Comparison of ENCODE assay signal across 8 mouse cellular contexts in the genomic region with DNA sequence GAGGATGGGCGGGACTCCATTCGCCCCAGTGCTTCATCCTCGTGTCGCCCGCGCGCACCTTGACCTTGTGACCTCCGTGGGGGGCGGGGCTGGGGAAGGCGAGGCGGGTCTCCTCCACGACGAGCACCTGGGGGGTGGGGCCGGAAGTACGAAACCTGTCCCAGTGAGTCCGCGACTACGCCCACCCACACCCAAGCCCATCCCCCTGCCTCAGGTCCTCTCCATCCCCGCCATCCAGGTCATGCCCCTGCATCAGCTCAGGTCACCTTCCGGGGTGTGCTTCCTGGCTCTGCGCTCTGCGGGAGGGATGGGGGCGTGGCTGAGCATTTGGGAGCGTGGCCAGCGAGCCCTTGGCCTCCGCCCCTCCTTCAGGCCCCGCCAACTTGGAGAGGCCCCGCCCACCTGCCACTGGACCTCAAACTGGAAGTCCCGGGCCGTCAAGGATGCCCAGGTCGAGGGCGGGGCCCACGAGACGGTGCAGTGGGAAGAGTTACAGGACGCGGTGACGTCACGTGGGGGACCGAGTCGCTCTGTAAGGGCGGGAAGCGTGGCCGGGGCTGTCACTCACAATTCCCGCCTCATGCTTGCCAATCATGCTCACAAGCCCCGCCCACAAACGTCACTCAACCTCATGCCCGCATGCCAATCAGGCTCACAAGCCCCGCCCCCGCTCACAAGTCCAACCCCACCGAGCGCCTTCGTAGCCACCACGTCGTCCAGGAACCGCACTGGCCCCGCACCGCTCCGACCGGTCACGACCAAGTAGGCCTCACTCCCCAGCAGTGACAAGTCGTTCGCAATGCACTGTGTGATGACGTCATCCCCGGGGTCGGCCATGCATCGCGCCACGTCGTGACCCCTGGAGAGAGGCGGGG. TPM values are rescaled to one million over a fixed set of nuclear protein-coding genes. Genes with fewer than 3 reads are reported as not detected.
DNase-seq lines count a peak whose midpoint lies in the region; ATAC-seq and TF ChIP-seq lines count a peak whose summit lies in the region.

No protein-coding gene starts in this region.

- peak; percentile 85 for DNase-seq in WW6 (ENCODE audit: low read depth, low spot score)
- peak; percentile 90 to 91 for DNase-seq in cerebellum, postnatal 10 days
- peak; percentile 88 to 92 for DNase-seq in layer of hippocampus, postnatal 14 days (ENCODE audit: low spot score in 2 of 2)
- DNase-seq in lung, postnatal 0 days (ENCODE audit: low spot score), result peak; percentile 90
- DNase-seq in retina, embryonic 14.5 days (ENCODE audit: low spot score), result peak; percentile 92
- peak; percentile 37 for DNase-seq in thymus, postnatal 25 days

- TF ChIP-seq EP300 in lung, postnatal 0 days (IDR thresholded peaks at IDR 0.05), result no peak

- peak overlapping the region; percentile 59 for H3K4me2 ChIP-seq in hindbrain, embryonic 12.5 days (replicated peaks)
- peak overlapping the region; percentile 52 for H3K4me2 ChIP-seq in lung, postnatal 0 days (replicated peaks; ENCODE audit: low read depth, low read length)

- H3K4me3 ChIP-seq in hindbrain, embryonic 12.5 days, result peak overlapping the region; percentile 64
- H3K4me3 ChIP-seq in lung, postnatal 0 days (ENCODE audit: low read depth, low read length), result peak overlapping the region; percentile 51

- H3K36me3 ChIP-seq in hindbrain, embryonic 12.5 days, result no peaks in the 10 kb centered on the region
- H3K36me3 ChIP-seq in lung, postnatal 0 days (ENCODE audit: insufficient read depth, low read length), result no peaks in the 10 kb centered on the region

- WGBS in hindbrain, embryonic 12.5 days, result 8% methylated on average over 70 of the region's 70 CpGs
- 7% methylated on average over 63 of the region's 70 CpGs for WGBS in lung, postnatal 0 days

- no peak for TF ChIP-seq CTCF in lung, postnatal 0 days (IDR thresholded peaks at IDR 0.05)

- H3K27ac ChIP-seq in hindbrain, embryonic 12.5 days, result peak overlapping the region; percentile 88
- H3K27ac ChIP-seq in lung, postnatal 0 days (ENCODE audit: low read length), result peak overlapping the region; percentile 81

- peak; percentile 63 for ATAC-seq in frontal cortex, adult (ENCODE audit: low TSS enrichment)
- peak; percentile 61 for ATAC-seq in hindbrain, embryonic 12.5 days (ENCODE audit: low FRiP score)
- ATAC-seq in lung, postnatal 0 days, result peak; percentile 45

- no peak overlapping the region for H3K9ac ChIP-seq in hindbrain, embryonic 12.5 days
- no peak overlapping the region for H3K9ac ChIP-seq in lung, postnatal 0 days (replicated peaks; ENCODE audit: low read depth)

- peaks cover 4% of the 10 kb centered on the region for H3K4me1 ChIP-seq in hindbrain, embryonic 12.5 days
- no peaks in the 10 kb centered on the region for H3K4me1 ChIP-seq in lung, postnatal 0 days (ENCODE audit: insufficient read depth, low read depth, low read length)

- H3K27me3 ChIP-seq in hindbrain, embryonic 12.5 days, result peaks cover 7% of the 10 kb centered on the region
- H3K27me3 ChIP-seq in lung, postnatal 0 days (replicated peaks; ENCODE audit: insufficient read depth, low read length), result no peaks in the 10 kb centered on the region

- H3K9me3 ChIP-seq in hindbrain, embryonic 12.5 days (replicated peaks), result peaks cover 11% of the 10 kb centered on the region; the same call in 1 of the 2 replicates
- peaks cover 6% of the 10 kb centered on the region; the same call in 1 of the 2 replicates for H3K9me3 ChIP-seq in lung, postnatal 0 days (ENCODE audit: low read length)

RNA-seq across cellular contexts. Expression of a gene that starts 2.5 kb away (rescaled TPM):
- 39.4 and 41.6 TPM in 2 replicates for polyA plus RNA-seq in hindbrain, embryonic 12.5 days (2016; fragmentation: Nextera tagmentation; extraction: Ambion mirVana)
- 10 to 100 TPM; 31.6 to 32.0 TPM for total RNA-seq in layer of hippocampus, postnatal 14 days (2021)
- 18.8 and 21.8 TPM in 2 replicates for polyA plus RNA-seq in lung, postnatal 0 days (2015; fragmentation: Nextera tagmentation; extraction: Ambion mirVana)

RNA-seq across cellular contexts. Expression of a gene that starts 42.1 kb away (rescaled TPM):
- not detected in 2 replicates for polyA plus RNA-seq in hindbrain, embryonic 12.5 days (2016; fragmentation: Nextera tagmentation; extraction: Ambion mirVana)
- not detected for total RNA-seq in layer of hippocampus, postnatal 14 days (2021)
- polyA plus RNA-seq in lung, postnatal 0 days (2015; fragmentation: Nextera tagmentation; extraction: Ambion mirVana), result not detected in 2 replicates

RNA-seq across cellular contexts. Expression of a gene that starts 49.7 kb away (rescaled TPM):
- polyA plus RNA-seq in hindbrain, embryonic 12.5 days (2016; fragmentation: Nextera tagmentation; extraction: Ambion mirVana), result not detected in 2 replicates
- total RNA-seq in layer of hippocampus, postnatal 14 days (2021), result under 1 TPM in 1 of 2 experiments, not detected in 1; 0.25 TPM
- polyA plus RNA-seq in lung, postnatal 0 days (2015; fragmentation: Nextera tagmentation; extraction: Ambion mirVana), result 0.08 and 0.10 TPM in 2 replicates

Comparison
In these comparisons a context has a peak if more than half of its experiments do, and no peak if none do; other contexts are left out.
1. Peak in every context shown above with its lines: DNase-seq, ATAC-seq, H3K4me3 ChIP-seq and H3K27ac ChIP-seq.
2. DNase-seq: peak in every context shown above with its lines; median percentile 92 in retina, embryonic 14.5 days; 90 in cerebellum, postnatal 10 days; 90 in layer of hippocampus, postnatal 14 days; 90 in lung, postnatal 0 days; 85 in WW6; 37 in thymus, postnatal 25 days.